Mouse (Mus musculus): ENCODE data around the gene Setd1a.
"Not testable (repeated sequence)": the region's sequence is repeated elsewhere in the genome, so short reads cannot be mapped to it uniquely, and the experiment has no call there.

Gene Setd1a

DNA sequence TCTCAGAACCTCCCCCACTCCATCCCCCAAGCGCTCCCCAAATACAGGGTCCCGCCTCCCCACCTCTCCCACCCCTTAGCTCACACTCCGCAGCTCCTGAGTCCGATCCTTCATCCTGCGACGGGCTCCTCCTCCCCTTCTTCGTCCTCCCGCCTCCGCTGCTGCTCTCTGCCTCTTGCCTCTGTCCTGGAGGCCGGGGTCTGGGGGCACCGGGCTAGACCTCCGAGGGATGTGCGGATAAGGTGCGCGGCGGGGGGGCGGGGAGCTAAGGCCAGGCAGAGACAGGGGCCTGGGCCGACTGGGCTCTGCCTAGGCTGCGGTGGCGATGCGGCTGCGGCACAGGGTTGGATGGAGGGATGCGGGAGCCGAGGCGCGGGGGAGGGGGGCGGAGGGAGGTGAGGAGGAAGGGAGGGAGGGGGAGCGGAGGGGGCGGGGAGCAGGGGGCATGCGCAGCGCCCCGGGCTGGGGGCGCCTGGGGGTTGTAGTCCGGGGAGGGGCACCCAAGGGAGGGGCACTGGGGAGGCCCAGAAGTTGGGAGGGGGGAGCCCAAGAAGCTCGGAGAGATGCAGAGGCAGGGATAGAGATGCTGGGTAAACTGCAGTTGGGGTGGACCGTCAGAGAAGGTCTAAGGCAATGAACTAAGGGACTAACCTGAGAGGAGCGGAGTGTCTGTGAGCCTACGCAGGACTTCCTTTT is 47.9 kb downstream of the Setd1a start, which contains the start of the genes Stx4a and Stx1b:
Stx4a (plus strand) TSS at position 119 of the 696 bp plus-strand sequence.
Stx1b (minus strand) TSS at position 374 of the 696 bp plus-strand sequence.
- peak in 1 of 2 experiments; percentile 36 for DNase-seq (ENCODE audit: inconsistent age in 2 of 2, low spot score in 1 of 2)

GRCm38 (mm10) chr7:127835550-127835949 is 59.1 kb downstream of the Setd1a start:
- DNase-seq (ENCODE audit: inconsistent age in 2 of 2, low spot score in 1 of 2) = no peak

GRCm38 (mm10) chr7:127837473-127837872 is 61.0 kb downstream of the Setd1a start:
- DNase-seq (ENCODE audit: inconsistent age in 2 of 2, low spot score in 1 of 2) = no peak

DNA sequence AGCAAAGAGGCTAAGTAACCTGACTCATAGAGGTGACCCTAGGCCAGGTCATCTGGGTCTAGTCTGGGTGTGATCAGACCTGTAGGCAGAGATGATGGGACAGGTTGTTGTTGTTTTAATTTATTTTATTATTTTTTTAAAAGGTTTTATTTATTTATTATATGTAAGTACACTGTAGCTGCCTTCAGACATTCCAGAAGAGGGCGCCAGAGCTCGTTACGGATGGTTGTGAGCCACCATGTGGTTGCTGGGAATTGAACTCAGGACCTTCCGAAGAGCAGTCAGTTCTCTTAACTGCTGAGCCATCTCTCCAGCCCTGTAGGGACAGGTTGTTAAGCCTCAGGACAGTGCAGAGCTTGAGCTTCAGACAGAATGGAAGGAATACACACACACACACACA is 61.4 kb downstream of the Setd1a start:
- DNase-seq (ENCODE audit: inconsistent age in 2 of 2, low spot score in 1 of 2) = not testable (repeated sequence)

DNA sequence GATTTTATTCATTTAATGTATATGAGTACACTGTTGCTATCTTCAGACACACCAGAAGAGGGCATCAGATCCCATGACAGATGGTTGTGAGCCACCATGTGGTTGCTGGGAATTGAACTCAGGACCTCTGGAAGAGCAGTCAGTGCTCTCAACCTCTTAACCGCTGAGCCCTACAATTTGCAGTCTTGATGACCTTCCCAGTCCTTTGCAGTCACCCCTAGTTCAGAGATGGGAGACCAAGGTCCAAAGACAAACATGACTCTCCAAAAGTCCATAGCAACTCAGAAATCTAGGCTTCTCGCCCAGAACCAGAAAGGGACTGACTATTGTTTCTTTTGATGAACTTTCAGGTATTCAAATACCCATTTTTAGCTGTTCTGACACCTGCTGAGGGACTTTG is 63.6 kb downstream of the Setd1a start:
- DNase-seq (ENCODE audit: inconsistent age in 2 of 2, low spot score in 1 of 2) = not testable (repeated sequence)

DNA sequence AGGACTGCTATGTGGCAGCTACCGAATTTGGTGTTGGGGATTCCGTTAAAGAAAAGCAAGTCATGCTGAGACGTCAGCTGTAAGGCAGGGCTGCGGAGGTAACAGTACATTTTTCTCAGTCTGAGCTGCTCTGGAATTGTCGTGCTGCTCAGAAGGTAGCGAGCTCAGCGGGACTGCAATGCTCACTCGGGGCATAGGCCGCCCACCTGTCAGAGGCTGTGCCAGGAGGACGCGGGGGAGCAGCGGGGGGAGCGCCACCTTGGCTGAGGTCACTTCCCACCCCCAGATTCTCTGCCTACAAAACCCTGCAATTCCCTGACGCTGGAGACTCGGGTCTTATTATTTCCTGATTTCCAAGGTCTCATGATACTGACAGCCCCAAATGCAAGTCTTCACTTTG is 64.4 kb downstream of the Setd1a start:
- peak in 1 of 2 experiments; percentile 74 for DNase-seq (ENCODE audit: inconsistent age in 2 of 2, low spot score in 1 of 2)

- DNase-seq (ENCODE audit: inconsistent age in 2 of 2, low spot score in 1 of 2) = peak; percentile 96 to 97
Measured at GRCm38 (mm10) chr7:127841340-127842000, 65.0 kb downstream of the Setd1a start.

DNA sequence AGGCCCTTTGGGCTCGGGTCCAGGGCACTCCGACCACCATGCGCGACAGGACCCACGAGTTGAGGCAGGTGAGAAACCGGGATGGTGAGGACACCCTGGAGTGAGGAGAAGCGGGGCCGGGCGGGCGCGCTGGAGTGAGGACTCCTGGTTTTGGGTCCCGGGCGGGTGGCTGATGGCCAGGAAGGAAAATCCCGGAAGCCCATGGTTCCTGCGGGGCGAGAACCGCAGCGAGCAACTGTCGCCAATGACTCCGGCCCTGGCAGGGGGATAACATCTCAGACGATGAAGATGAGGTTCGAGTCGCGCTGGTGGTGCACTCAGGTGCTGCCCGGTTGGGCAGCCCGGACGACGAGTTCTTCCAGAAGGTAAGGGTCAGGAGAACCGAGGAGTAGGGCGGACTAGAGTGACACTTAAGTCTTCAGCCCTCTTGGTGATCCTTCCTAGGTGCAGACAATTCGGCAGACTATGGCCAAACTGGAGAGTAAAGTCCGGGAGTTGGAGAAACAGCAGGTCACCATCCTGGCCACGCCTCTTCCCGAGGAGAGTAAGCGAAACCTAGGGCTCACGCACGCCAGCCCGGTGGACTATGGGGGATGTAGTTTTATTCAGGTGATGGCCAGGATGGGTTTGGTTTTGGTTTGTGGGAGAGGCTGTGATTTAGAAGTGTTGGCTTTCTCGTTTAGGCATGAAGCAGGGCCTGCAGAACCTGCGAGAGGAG is 65.7 kb downstream of the Setd1a start:
- peak; percentile 85 to 93 for DNase-seq (ENCODE audit: inconsistent age in 2 of 2, low spot score in 1 of 2)
